Mouse (Mus musculus) skeletal muscle tissue, adult 2 months (tissue): Measurements from ENCODE around the gene Ccdc27.

Source experiments
- DNase-seq: peaks from one replicate; pipeline ENCODE4 v3.0.0-alpha.2; 2012; ENCODE audit warnings: low read depth, low spot score

Ccdc27 gene

DNA sequence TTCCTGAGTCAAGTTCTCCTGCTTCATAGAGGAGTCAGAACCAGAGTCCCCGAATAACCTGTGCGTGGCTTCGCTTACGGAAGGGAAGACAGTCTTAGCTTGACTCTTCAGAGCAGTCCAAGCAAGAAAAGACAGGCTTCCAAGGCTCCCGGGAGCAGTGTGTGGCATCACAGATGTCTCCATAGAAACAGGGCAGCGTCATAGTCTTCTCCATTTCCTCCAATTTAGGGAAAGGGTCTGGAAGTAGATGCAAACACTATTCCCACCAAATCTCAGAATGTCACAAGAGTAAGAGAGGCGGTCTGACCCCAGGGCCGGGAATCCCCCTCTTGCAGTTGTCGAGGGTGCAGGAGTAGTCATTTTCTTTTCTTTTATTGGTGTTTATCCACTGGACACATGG lies at the start of gene Ccdc27:
Gene Ccdc27, minus strand, starts transcription at position 101 of the 400 bp plus-strand sequence.
- no peak for DNase-seq

DNA sequence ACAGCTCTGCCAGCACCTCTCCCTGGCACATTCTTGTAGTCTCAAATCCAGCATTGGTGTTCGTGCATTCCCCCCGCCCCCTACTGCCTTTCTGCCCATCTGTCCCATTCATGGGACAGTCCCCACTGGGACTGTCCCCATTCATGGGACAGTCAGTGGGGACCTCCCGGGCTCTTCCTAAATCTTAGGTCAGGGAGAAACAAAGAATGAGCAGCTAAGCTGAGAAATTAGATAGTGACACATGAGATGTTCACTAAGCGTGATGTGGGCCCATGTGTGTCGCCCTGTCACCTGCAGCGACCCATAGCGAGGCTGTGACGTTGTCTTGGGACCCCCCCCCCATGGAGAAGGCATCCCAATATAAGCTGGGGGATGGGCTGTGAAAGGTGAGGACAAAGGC lies 48.9 kb upstream of the Ccdc27 start:
- no peak for DNase-seq

- DNase-seq = no peak
Measured at GRCm38 (mm10) chr4:154089205-154089604, 46.7 kb upstream of the Ccdc27 start.

- no peak for DNase-seq
Measured at GRCm38 (mm10) chr4:154086436-154086835, 44.0 kb upstream of the Ccdc27 start.

- DNase-seq = no peak
Measured at GRCm38 (mm10) chr4:154085856-154086255, 43.4 kb upstream of the Ccdc27 start.

- DNase-seq = no peak
Measured at GRCm38 (mm10) chr4:154081974-154082373, 39.5 kb upstream of the Ccdc27 start.

- no peak for DNase-seq
Measured at GRCm38 (mm10) chr4:154081021-154081420, 38.5 kb upstream of the Ccdc27 start.

DNA sequence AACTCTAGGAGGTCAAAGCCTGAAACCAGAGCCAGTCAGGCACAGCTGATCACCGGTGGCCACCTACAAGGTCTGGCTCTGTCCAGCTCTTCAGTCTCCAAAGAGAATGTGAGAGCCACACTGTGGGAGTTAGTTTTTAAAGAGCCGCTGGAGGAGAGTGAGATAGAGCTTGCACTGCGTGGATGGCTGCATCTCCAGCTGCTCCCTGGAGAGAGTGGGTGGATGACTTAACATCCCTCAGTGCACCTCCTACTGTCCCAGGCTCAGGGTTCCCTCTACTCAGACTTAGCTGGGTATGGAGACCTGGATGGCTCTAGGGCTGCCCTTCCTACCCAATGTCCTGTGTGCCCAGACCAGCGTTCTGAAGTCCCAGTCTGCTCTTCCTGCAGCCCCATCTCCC lies 37.7 kb upstream of the Ccdc27 start:
- DNase-seq = no peak

- no peak for DNase-seq
Measured at GRCm38 (mm10) chr4:154071941-154072340, 29.5 kb upstream of the Ccdc27 start.

DNA sequence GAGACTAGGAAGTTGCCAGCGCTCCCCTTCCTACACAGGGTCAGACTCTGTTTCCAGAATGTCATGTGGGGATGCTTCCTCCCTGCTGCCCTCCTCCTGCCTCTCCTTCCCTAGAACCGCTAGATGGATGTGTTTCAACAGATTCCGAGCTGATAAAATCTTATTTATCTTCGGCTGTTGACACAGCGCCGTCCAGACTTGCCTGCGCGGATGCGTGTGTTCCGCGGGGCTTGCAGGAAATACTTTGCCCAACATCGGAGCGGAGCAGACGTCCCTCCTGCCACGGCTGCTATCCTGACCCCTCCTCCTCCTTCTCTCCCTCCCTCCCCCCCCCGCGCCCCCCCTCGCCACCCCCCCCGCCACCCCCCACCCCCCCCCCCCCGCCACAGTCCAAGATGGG lies 29.0 kb upstream of the Ccdc27 start:
- no peak for DNase-seq

GRCm38 (mm10) chr4:154070896-154071295 lies 28.4 kb upstream of the Ccdc27 start:
- no peak for DNase-seq

- no peak for DNase-seq
Measured at GRCm38 (mm10) chr4:154064827-154065773, 22.6 kb upstream of the Ccdc27 start.

DNA sequence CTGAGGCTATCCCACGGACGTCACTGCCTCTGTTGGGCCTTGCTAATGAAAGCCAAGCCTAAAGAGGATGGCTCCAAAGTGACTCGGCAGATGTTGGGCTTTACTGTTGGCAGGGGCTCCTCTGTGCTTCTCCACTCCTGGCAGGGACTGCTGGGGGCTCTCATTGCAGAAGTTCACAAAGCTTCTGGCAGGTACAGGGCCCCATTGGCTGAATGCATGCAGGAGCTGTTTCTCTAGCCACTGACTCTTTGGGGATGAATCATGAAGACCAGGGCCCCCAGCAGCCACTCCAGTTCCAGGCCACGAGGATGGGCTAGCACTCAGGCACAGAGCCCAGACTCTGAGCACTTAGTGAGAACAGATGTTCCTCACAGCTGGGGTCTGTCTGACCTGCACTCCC lies 15.2 kb upstream of the Ccdc27 start:
- no peak for DNase-seq

- no peak for DNase-seq
Measured at GRCm38 (mm10) chr4:154056661-154057060, 14.2 kb upstream of the Ccdc27 start.

DNA sequence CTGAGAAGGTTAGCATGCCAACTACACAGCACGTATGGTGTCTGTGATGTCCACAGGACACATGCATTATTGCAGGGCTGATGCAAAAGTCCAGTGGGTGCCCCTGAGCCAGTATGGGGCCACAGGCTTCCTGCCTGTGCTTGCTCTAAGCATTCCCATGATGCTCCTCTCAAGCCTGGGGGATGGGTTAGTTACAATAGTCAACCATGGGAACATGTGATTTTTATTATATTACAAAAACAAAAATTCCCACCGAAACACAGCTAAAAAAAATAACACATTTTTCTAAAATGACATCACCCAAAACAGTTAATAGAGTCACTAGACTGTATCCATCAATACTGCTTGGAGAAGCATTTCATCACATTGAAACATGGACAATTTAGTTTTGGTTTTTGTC lies 13.6 kb upstream of the Ccdc27 start:
- DNase-seq = no peak

DNA sequence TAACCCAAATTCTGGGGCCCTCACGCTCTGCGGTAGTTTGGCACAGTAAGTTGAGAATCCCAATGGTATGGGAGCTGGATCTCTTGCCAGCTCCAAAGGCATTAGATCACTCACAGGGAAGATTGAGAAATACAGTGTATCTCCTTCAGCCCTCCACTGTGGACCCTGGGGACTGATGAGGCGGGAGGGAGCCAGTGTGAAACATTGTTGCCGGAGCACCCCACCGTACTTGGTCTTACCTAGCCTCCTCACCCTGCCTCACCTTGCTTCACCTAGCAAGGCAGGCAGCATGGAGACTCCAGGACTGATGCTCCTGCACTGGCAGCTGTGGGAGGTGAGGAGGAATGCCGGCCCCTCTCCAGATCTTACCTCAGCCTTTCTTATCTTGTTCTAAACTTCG lies 13.0 kb upstream of the Ccdc27 start:
- peak; percentile 22 for DNase-seq

- no peak for DNase-seq
Measured at GRCm38 (mm10) chr4:154053065-154053464, 10.6 kb upstream of the Ccdc27 start.

GRCm38 (mm10) chr4:154051401-154051800 lies 8.9 kb upstream of the Ccdc27 start:
- no peak for DNase-seq

DNA sequence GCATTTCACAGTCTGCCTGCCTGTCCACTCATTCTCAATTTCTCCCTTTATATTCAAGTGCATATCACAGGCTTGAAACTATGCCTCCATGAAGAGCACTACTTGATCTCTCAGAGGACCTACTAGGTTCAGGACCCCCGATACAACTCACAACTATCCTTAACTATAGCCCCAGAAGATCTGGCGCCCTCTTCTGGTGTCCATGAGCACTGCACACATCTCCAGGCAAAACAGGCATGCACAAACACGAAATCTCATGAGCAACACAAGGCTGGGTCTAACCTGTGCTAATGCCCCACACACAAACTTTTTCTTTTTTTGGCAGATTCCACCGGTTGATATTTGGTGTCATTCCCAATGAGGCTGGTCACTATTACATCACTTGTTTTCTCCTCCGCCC lies 3.4 kb upstream of the Ccdc27 start:
- no peak for DNase-seq

- DNase-seq = no peak
Measured at GRCm38 (mm10) chr4:154037123-154037522, 5.4 kb downstream of the Ccdc27 start.

- no peak for DNase-seq
Measured at GRCm38 (mm10) chr4:154028646-154029045, 13.8 kb downstream of the Ccdc27 start.

GRCm38 (mm10) chr4:154028066-154028465 lies 14.4 kb downstream of the Ccdc27 start:
- DNase-seq = no peak

- no peak for DNase-seq
Measured at GRCm38 (mm10) chr4:154026441-154026761, 16.1 kb downstream of the Ccdc27 start.
